Mouse (Mus musculus): ENCODE measurements at regions not wholly inside any gene's neighbourhood (a gene's known extent, or its start where the extent isn't known, plus 50 kb on each side); places are given as distances from the start of the nearest gene placed in this dataset.

DNA sequence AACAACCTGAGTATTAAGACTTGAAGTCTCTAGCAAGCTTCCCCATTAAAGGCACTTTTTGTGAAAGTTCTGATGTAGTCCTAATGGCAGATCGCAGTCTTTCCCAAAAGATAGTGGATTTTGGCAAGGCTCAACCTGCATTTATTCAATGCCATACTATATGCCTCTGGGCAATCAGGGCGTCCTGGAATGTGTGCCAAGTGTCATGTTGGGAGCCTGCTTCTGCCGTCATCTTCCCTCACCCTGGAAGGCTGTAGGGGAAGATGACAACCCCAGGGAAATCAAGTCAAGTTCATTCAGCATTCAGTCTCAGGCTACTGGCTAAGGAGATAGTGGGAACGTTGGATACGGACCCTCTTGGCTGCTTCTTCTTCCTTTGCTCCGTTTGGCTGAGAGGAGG is 447.4 kb upstream of the Igfbp7 start:
- no peak for TF ChIP-seq USF1 (IDR thresholded peaks at IDR 0.05; ENCODE audit: low read depth, low read length)
- TF ChIP-seq GATA1 (IDR thresholded peaks at IDR 0.05; ENCODE audit: low read depth, low read length): no peak
- TF ChIP-seq POLR2A (IDR thresholded peaks at IDR 0.05; ENCODE audit: control insufficient read depth in 1 of 2, insufficient read depth in 1 of 2, low read depth in 1 of 2, low read length in 2 of 2, poor library complexity in 1 of 2): no peak
- no peak for TF ChIP-seq MEF2A (IDR thresholded peaks at IDR 0.05; ENCODE audit: extremely low read depth, insufficient replicate concordance, low read depth, low read length, poor library complexity, severe bottlenecking)
- TF ChIP-seq MAX (IDR thresholded peaks at IDR 0.05; ENCODE audit: low read length): no peak
- no peak for TF ChIP-seq MAFK (IDR thresholded peaks at IDR 0.05; ENCODE audit: borderline replicate concordance, low read depth, low read length)
- no peak for TF ChIP-seq BHLHE40 (IDR thresholded peaks at IDR 0.05; ENCODE audit: borderline replicate concordance, low read depth, low read length)
- no peak for TF ChIP-seq ZMIZ1 (IDR thresholded peaks at IDR 0.05; ENCODE audit: low read depth, low read length)
- no peak for TF ChIP-seq ELF1 (IDR thresholded peaks at IDR 0.05; ENCODE audit: low read depth, low read length)
- no peak for TF ChIP-seq POLR2AphosphoS2 (IDR thresholded peaks at IDR 0.05; ENCODE audit: low read length)
- no peak for TF ChIP-seq CHD2 (IDR thresholded peaks at IDR 0.05; ENCODE audit: low read length)

Data from MEL (cell line).